Mouse (Mus musculus): ENCODE data around the gene Nck2. TPM values are rescaled to one million over a fixed set of nuclear protein-coding genes. Genes with fewer than 3 reads are reported as not detected.

The Nck2 gene
- polyA plus RNA-seq, 1 experiment from 2014 or later: 51.3 TPM

- H3K36me3 ChIP-seq: no peaks in the 10 kb centered on the region
- WGBS: 59% methylated on average over 3 of the region's 3 CpGs
- no peaks in the 10 kb centered on the region for H3K27me3 ChIP-seq
- no peak for ATAC-seq (ENCODE audit: borderline replicate concordance, extremely low read depth, low FRiP score, low TSS enrichment)
- no peaks in the 10 kb centered on the region for H3K9me3 ChIP-seq
- no peak overlapping the region for H3K9ac ChIP-seq
- no peaks in the 10 kb centered on the region for H3K4me1 ChIP-seq
- no peak overlapping the region for H3K4me3 ChIP-seq
- H3K27ac ChIP-seq: no peak overlapping the region
- no peak overlapping the region for H3K4me2 ChIP-seq
Observed at GRCm38 (mm10) chr1:43577371-43577770, 133.0 kb downstream of the Nck2 start.

GRCm38 (mm10) chr1:43583564-43583963, 139.2 kb downstream of the Nck2 start:
- Histone ChIP-seq H3K4me2 (no peak overlapping the region), H3K27me3 (no peaks in the 10 kb centered on the region), H3K4me1 (no peaks in the 10 kb centered on the region), H3K4me3 (no peak overlapping the region), H3K27ac (no peak overlapping the region), H3K9ac (no peak overlapping the region), H3K36me3 (no peaks in the 10 kb centered on the region), H3K9me3 (no peaks in the 10 kb centered on the region)
- 82% methylated on average over 1 of the region's 1 CpGs for WGBS
- no peak for ATAC-seq (ENCODE audit: borderline replicate concordance, extremely low read depth, low FRiP score, low TSS enrichment)

- Histone ChIP-seq H3K4me1 (no peaks in the 10 kb centered on the region), H3K9ac (no peak overlapping the region), H3K4me3 (no peak overlapping the region), H3K4me2 (no peak overlapping the region), H3K36me3 (no peaks in the 10 kb centered on the region), H3K27me3 (no peaks in the 10 kb centered on the region), H3K9me3 (no peaks in the 10 kb centered on the region), H3K27ac (no peak overlapping the region)
- no peak for ATAC-seq (ENCODE audit: borderline replicate concordance, extremely low read depth, low FRiP score, low TSS enrichment)
- 88% methylated on average over 1 of the region's 1 CpGs for WGBS
Observed at GRCm38 (mm10) chr1:43589001-43589400, 144.6 kb downstream of the Nck2 start.

GRCm38 (mm10) chr1:43589910-43590309, 145.5 kb downstream of the Nck2 start:
- Histone ChIP-seq H3K9me3 (no peaks in the 10 kb centered on the region), H3K4me2 (no peak overlapping the region), H3K4me3 (no peak overlapping the region), H3K9ac (no peak overlapping the region), H3K27ac (no peak overlapping the region), H3K36me3 (no peaks in the 10 kb centered on the region), H3K4me1 (no peaks in the 10 kb centered on the region), H3K27me3 (no peaks in the 10 kb centered on the region)
- 46% methylated on average over 2 of the region's 2 CpGs for WGBS
- ATAC-seq (ENCODE audit: borderline replicate concordance, extremely low read depth, low FRiP score, low TSS enrichment): no peak

- H3K4me3 ChIP-seq: no peak overlapping the region
- H3K4me2 ChIP-seq: no peak overlapping the region
- H3K9me3 ChIP-seq: no peaks in the 10 kb centered on the region
- H3K4me1 ChIP-seq: 0 out of 2 replicates have a peak, but pooled peaks cover 3% of the 10 kb centered on the region
- H3K9ac ChIP-seq: no peak overlapping the region
- no peak for ATAC-seq (ENCODE audit: borderline replicate concordance, extremely low read depth, low FRiP score, low TSS enrichment)
- H3K36me3 ChIP-seq: no peaks in the 10 kb centered on the region
- WGBS: 28% methylated on average over 1 of the region's 1 CpGs
- H3K27ac ChIP-seq: no peak overlapping the region
- no peaks in the 10 kb centered on the region for H3K27me3 ChIP-seq
Observed at GRCm38 (mm10) chr1:43590727-43591126, 146.3 kb downstream of the Nck2 start.

- Histone ChIP-seq H3K27me3 (no peaks in the 10 kb centered on the region), H3K9me3 (no peaks in the 10 kb centered on the region), H3K4me2 (no peak overlapping the region), H3K4me1 (0 out of 2 replicates have a peak, but pooled peaks cover 3% of the 10 kb centered on the region), H3K9ac (no peak overlapping the region), H3K27ac (no peak overlapping the region), H3K4me3 (no peak overlapping the region), H3K36me3 (no peaks in the 10 kb centered on the region)
- 69% methylated on average over 3 of the region's 3 CpGs for WGBS
- ATAC-seq (ENCODE audit: borderline replicate concordance, extremely low read depth, low FRiP score, low TSS enrichment): no peak
Observed at GRCm38 (mm10) chr1:43593069-43593468, 148.7 kb downstream of the Nck2 start.

GRCm38 (mm10) chr1:43594738-43595137, 150.4 kb downstream of the Nck2 start:
- WGBS: 23% methylated on average over 4 of the region's 4 CpGs
- ATAC-seq (ENCODE audit: borderline replicate concordance, extremely low read depth, low FRiP score, low TSS enrichment): peak; percentile 31; the same call in 1 of the 2 replicates
- no peak overlapping the region for H3K27ac ChIP-seq

GRCm38 (mm10) chr1:43597731-43598130, 153.4 kb downstream of the Nck2 start:
- Histone ChIP-seq H3K27ac (no peak overlapping the region), H3K4me3 (no peak overlapping the region), H3K36me3 (no peaks in the 10 kb centered on the region), H3K4me1 (0 out of 2 replicates have a peak, but pooled peaks cover 3% of the 10 kb centered on the region), H3K9ac (no peak overlapping the region), H3K4me2 (no peak overlapping the region), H3K27me3 (no peaks in the 10 kb centered on the region), H3K9me3 (no peaks in the 10 kb centered on the region)
- ATAC-seq (ENCODE audit: borderline replicate concordance, extremely low read depth, low FRiP score, low TSS enrichment): no peak

More at GRCm38 (mm10) chr1:43594738-43595137, 150.4 kb downstream of the Nck2 start:
- Histone ChIP-seq H3K36me3 (no peaks in the 10 kb centered on the region), H3K4me2 (no peak overlapping the region), H3K4me3 (no peak overlapping the region), H3K27me3 (no peaks in the 10 kb centered on the region), H3K9ac (no peak overlapping the region), H3K9me3 (no peaks in the 10 kb centered on the region), H3K4me1 (0 out of 2 replicates have a peak, but pooled peaks cover 3% of the 10 kb centered on the region)

- Histone ChIP-seq H3K27ac (no peak overlapping the region), H3K4me2 (no peak overlapping the region), H3K36me3 (no peaks in the 10 kb centered on the region), H3K4me1 (0 out of 2 replicates have a peak, but pooled peaks cover 3% of the 10 kb centered on the region), H3K9ac (no peak overlapping the region), H3K4me3 (no peak overlapping the region), H3K9me3 (no peaks in the 10 kb centered on the region), H3K27me3 (no peaks in the 10 kb centered on the region)
- ATAC-seq (ENCODE audit: borderline replicate concordance, extremely low read depth, low FRiP score, low TSS enrichment): no peak
Observed at GRCm38 (mm10) chr1:43599483-43599882, 155.1 kb downstream of the Nck2 start.

GRCm38 (mm10) chr1:43601054-43601453, 156.7 kb downstream of the Nck2 start:
- no peak for ATAC-seq (ENCODE audit: borderline replicate concordance, extremely low read depth, low FRiP score, low TSS enrichment)
- Histone ChIP-seq H3K9me3 (no peaks in the 10 kb centered on the region), H3K4me3 (no peak overlapping the region), H3K4me1 (no peaks in the 10 kb centered on the region), H3K27me3 (no peaks in the 10 kb centered on the region), H3K9ac (no peak overlapping the region), H3K27ac (no peak overlapping the region), H3K36me3 (no peaks in the 10 kb centered on the region), H3K4me2 (no peak overlapping the region)
- 34% methylated on average over 8 of the region's 8 CpGs for WGBS

GRCm38 (mm10) chr1:43615948-43616347, 171.6 kb downstream of the Nck2 start:
- Histone ChIP-seq H3K4me2 (no peak overlapping the region), H3K27me3 (no peaks in the 10 kb centered on the region), H3K9me3 (no peaks in the 10 kb centered on the region), H3K36me3 (no peaks in the 10 kb centered on the region), H3K4me3 (no peak overlapping the region), H3K4me1 (no peaks in the 10 kb centered on the region), H3K9ac (no peak overlapping the region), H3K27ac (no peak overlapping the region)
- no peak for ATAC-seq (ENCODE audit: borderline replicate concordance, extremely low read depth, low FRiP score, low TSS enrichment)
- WGBS: 47% methylated on average over 4 of the region's 4 CpGs

Measured in lung, embryonic 15.5 days (tissue).